In the genomic region with DNA sequence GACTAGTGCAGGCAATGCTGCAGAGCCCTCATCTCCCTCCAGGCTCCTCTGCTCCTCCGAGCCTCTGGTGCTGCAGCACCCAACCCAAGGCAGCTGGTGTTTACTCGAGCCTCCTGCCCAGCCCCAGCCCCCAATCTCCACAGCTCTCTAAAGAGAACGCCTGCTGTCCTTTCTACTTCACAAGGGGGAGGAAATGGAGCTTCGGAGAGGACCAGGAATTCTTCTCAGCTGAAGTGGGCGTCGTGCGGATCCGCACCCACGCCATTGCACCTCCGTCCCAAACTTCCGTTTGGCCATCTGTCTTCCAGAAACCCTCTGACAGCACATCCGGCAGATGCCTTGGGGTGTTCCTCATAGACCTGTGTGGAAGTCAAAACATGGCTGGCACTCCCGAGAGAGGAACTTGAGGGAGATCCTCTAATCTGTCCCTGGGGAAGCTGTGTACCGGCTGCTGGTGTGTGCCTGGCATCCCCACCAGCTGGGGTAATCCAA, we compare ENCODE assay signal across 8 mouse cellular contexts. TPM values are rescaled to one million over a fixed set of nuclear protein-coding genes. Genes with fewer than 3 reads are reported as not detected.
DNase-seq lines count a peak whose midpoint lies in the region; ATAC-seq and TF ChIP-seq lines count a peak whose summit lies in the region.

No protein-coding gene starts in this region.

- no peak for TF ChIP-seq POLR2A in lung, adult 2 months (IDR thresholded peaks at IDR 0.05; ENCODE audit: borderline replicate concordance, extremely low read depth, low read depth, low read length)
- TF ChIP-seq POLR2A in limb, embryonic 14.5 days (IDR thresholded peaks at IDR 0.05; ENCODE audit: borderline replicate concordance, extremely low read depth, insufficient read depth, insufficient read length), result no peak
- no peak for TF ChIP-seq POLR2A in thymus, adult 2 months (IDR thresholded peaks at IDR 0.05; ENCODE audit: control insufficient read depth, extremely low read depth, insufficient read depth, low read length, poor library complexity)

- H3K4me2 ChIP-seq in lung, postnatal 0 days (replicated peaks; ENCODE audit: low read depth, low read length), result no peak overlapping the region
- no peak overlapping the region for H3K4me2 ChIP-seq in limb, embryonic 14.5 days (replicated peaks; ENCODE audit: low read depth, low read length, severe bottlenecking)

- H3K4me3 ChIP-seq in lung, postnatal 0 days (ENCODE audit: low read depth, low read length), result no peak overlapping the region
- H3K4me3 ChIP-seq in lung, adult 2 months (replicated peaks; ENCODE audit: extremely low read depth, low read depth, low read length), result no peak overlapping the region
- H3K4me3 ChIP-seq in limb, embryonic 14.5 days (replicated peaks; ENCODE audit: low read length), result no peak overlapping the region
- H3K4me3 ChIP-seq in thymus, adult 2 months (ENCODE audit: control insufficient read depth, insufficient read depth, low read length), result no peak overlapping the region

- H3K27me3 ChIP-seq in lung, postnatal 0 days (replicated peaks; ENCODE audit: insufficient read depth, low read length), result no peaks in the 10 kb centered on the region
- H3K27me3 ChIP-seq in limb, embryonic 14.5 days (ENCODE audit: control insufficient read depth, insufficient read depth, low read length), result no peaks in the 10 kb centered on the region
- no peaks in the 10 kb centered on the region for H3K27me3 ChIP-seq in thymus, adult 2 months (ENCODE audit: control insufficient read depth, insufficient read depth, low read length)

- H3K27ac ChIP-seq in lung, postnatal 0 days (ENCODE audit: low read length), result peak overlapping the region; percentile 6; the same call in 1 of the 2 replicates
- H3K27ac ChIP-seq in limb, embryonic 14.5 days (replicated peaks; ENCODE audit: low read depth, low read length), result no peak overlapping the region
- H3K27ac ChIP-seq in thymus, adult 2 months (ENCODE audit: control insufficient read depth, insufficient read depth, low read length), result no peak overlapping the region

- peak; percentile 15; the same call in 1 of the 2 replicates for TF ChIP-seq CTCF in lung, postnatal 0 days (IDR thresholded peaks at IDR 0.05)
- no peak for TF ChIP-seq CTCF in lung, adult 2 months (IDR thresholded peaks at IDR 0.05; ENCODE audit: insufficient read depth, low read length)
- TF ChIP-seq CTCF in thymus, adult 2 months (IDR thresholded peaks at IDR 0.05; ENCODE audit: borderline replicate concordance, control insufficient read depth, extremely low read depth, insufficient read depth, low read length, poor library complexity), result no peak

- peak; percentile 47 for ATAC-seq in lung, postnatal 0 days
- no peak for ATAC-seq in limb, embryonic 14.5 days (ENCODE audit: low FRiP score, low read depth)

- TF ChIP-seq EP300 in lung, postnatal 0 days (IDR thresholded peaks at IDR 0.05), result peak; percentile 66; the same call in 1 of the 2 replicates

- no peaks in the 10 kb centered on the region for H3K9me3 ChIP-seq in lung, postnatal 0 days (ENCODE audit: low read length)
- H3K9me3 ChIP-seq in limb, embryonic 14.5 days (ENCODE audit: control insufficient read depth, low read length), result no peaks in the 10 kb centered on the region

- H3K36me3 ChIP-seq in lung, postnatal 0 days (ENCODE audit: insufficient read depth, low read length), result no peaks in the 10 kb centered on the region
- H3K36me3 ChIP-seq in limb, embryonic 14.5 days (ENCODE audit: control insufficient read depth, insufficient read depth, low read length), result no peaks in the 10 kb centered on the region
- H3K36me3 ChIP-seq in thymus, adult 2 months (ENCODE audit: control insufficient read depth, insufficient read depth, low read length), result no peaks in the 10 kb centered on the region

- H3K9ac ChIP-seq in lung, postnatal 0 days (replicated peaks; ENCODE audit: low read depth), result no peak overlapping the region
- peak overlapping the region; percentile 28; the same call in 1 of the 2 replicates for H3K9ac ChIP-seq in limb, embryonic 14.5 days (ENCODE audit: low read depth, low read length, severe bottlenecking)

- WGBS in lung, postnatal 0 days, result 25% methylated on average over 14 of the region's 14 CpGs
- WGBS in lung, adult 2 months, result 34% methylated on average over 14 of the region's 14 CpGs
- WGBS in limb, embryonic 14.5 days, result 43% methylated on average over 14 of the region's 14 CpGs
- 82% methylated on average over 14 of the region's 14 CpGs for WGBS in thymus, adult 2 months

- H3K4me1 ChIP-seq in lung, postnatal 0 days (ENCODE audit: insufficient read depth, low read depth, low read length), result peaks cover 9% of the 10 kb centered on the region
- peaks cover 10% of the 10 kb centered on the region for H3K4me1 ChIP-seq in lung, adult 2 months (ENCODE audit: control insufficient read depth, insufficient read depth, low read length)
- peaks cover 6% of the 10 kb centered on the region for H3K4me1 ChIP-seq in limb, embryonic 14.5 days (ENCODE audit: control insufficient read depth, insufficient read depth, low read length)
- peaks cover 8% of the 10 kb centered on the region for H3K4me1 ChIP-seq in thymus, adult 2 months (replicated peaks; ENCODE audit: control insufficient read depth, insufficient read depth, low read length)

- DNase-seq in gastrocnemius, postnatal 10 days, result peak; percentile 17
- no peak for DNase-seq in gastrocnemius, adult 8-10 months (ENCODE audit: low spot score in 2 of 2)
- peak; percentile 46 for DNase-seq in lung, postnatal 0 days (ENCODE audit: low spot score)
- DNase-seq in lung, adult 2 months, result no peak
- DNase-seq in frontal cortex, postnatal 25 days (ENCODE audit: low spot score in 2 of 2), result peak; percentile 45 to 46
- DNase-seq in limb, embryonic 14.5 days (ENCODE audit: low spot score), result no peak
- no peak for DNase-seq in natural killer cell, adult 2 months (ENCODE audit: low spot score in 2 of 2)
- DNase-seq in thymus, adult 2 months, result no peak

RNA-seq across cellular contexts. Expression of gene Sik1, which starts 22.1 kb away (rescaled TPM):
- total RNA-seq in gastrocnemius, postnatal 10 days (2021), result 10 to 100 TPM; 30.6 to 33.2 TPM
- 10 to 100 TPM in 2 of 4 experiments, 1 to 10 TPM in 2; 7.8 to 22.8 (median 13.9) TPM for total RNA-seq in gastrocnemius, adult 8-10 months (2022)
- polyA plus RNA-seq in lung, postnatal 0 days (2015; fragmentation: Nextera tagmentation; extraction: Ambion mirVana), result 29.5 and 35.9 TPM in 2 replicates
- 60.5 and 87.9 TPM in 2 replicates for polyA plus RNA-seq in lung, adult 2 months (2012; rRNA removed)
- polyA plus RNA-seq in limb, embryonic 14.5 days (2012; rRNA removed), result 19.9 and 23.5 TPM in 2 replicates
- polyA plus RNA-seq in limb, embryonic 14.5 days (2014; fragmentation: Nextera tagmentation; extraction: Ambion mirVana), result 22.3 and 26.9 TPM in 2 replicates
- 36.8 and 42.3 TPM in 2 replicates for polyA plus RNA-seq in thymus, adult 2 months (2012; rRNA removed)

Comparison
In these comparisons a context has a peak if more than half of its experiments do, and no peak if none do; other contexts are left out.
1. DNase-seq: peak in gastrocnemius, postnatal 10 days (single experiment), lung, postnatal 0 days (single experiment) and frontal cortex, postnatal 25 days (2 of 2); none in gastrocnemius, adult 8-10 months (0 of 2), lung, adult 2 months (single experiment), limb, embryonic 14.5 days (single experiment), natural killer cell, adult 2 months (0 of 2) and thymus, adult 2 months (single experiment).